Mouse (Mus musculus): Measurements from ENCODE around the gene Morn2.

GRCm38 (mm10) chr17:80267065-80267464 lies 22.9 kb upstream of the Morn2 start:
- no peak for TF ChIP-seq EP300 (IDR thresholded peaks at IDR 0.05; ENCODE audit: low read depth)
- TF ChIP-seq CTCF (IDR thresholded peaks at IDR 0.05; ENCODE audit: low read depth), result no peak
